Comparison of ENCODE assay signal across 7 mouse cellular contexts in genomic region chr13:112928038-112928668, GRCm38 (mm10). TPM values are rescaled to one million over a fixed set of nuclear protein-coding genes. Genes with fewer than 3 reads are reported as not detected.
DNase-seq lines count a peak whose midpoint lies in the region; ATAC-seq lines count a peak whose summit lies in the region.

No protein-coding gene starts in this region.

- H3K9me3 ChIP-seq in megakaryocyte, embryonic 14.5 days = no peaks in the 10 kb centered on the region
- no peaks in the 10 kb centered on the region for H3K9me3 ChIP-seq in intestine, embryonic 14.5 days (ENCODE audit: control insufficient read depth, low read length)
- H3K9me3 ChIP-seq in neural tube, embryonic 15.5 days (replicated peaks) = no peaks in the 10 kb centered on the region

- H3K4me3 ChIP-seq in megakaryocyte, embryonic 14.5 days (replicated peaks) = peak overlapping the region; percentile 99
- H3K4me3 ChIP-seq in intestine, embryonic 14.5 days (ENCODE audit: low read depth, low read length) = peak overlapping the region; percentile 95
- H3K4me3 ChIP-seq in neural tube, embryonic 15.5 days (replicated peaks) = peak overlapping the region; percentile 59

- no peaks in the 10 kb centered on the region for H3K27me3 ChIP-seq in megakaryocyte, embryonic 14.5 days (replicated peaks)
- H3K27me3 ChIP-seq in intestine, embryonic 14.5 days (replicated peaks; ENCODE audit: control insufficient read depth, insufficient read depth, low read length) = no peaks in the 10 kb centered on the region
- H3K27me3 ChIP-seq in neural tube, embryonic 15.5 days (replicated peaks) = no peaks in the 10 kb centered on the region

- peak overlapping the region; percentile 86; the same call in 1 of the 2 replicates for H3K27ac ChIP-seq in intestine, embryonic 14.5 days (ENCODE audit: low read depth)
- peak overlapping the region; percentile 81 for H3K27ac ChIP-seq in neural tube, embryonic 15.5 days (replicated peaks)

- intact Hi-C loops in gastrocnemius, postnatal 36 days (cut with DNase I) = loop anchor here (2.0 kb wide), 1 partner anchor 59 kb away; the partner anchor contains the start of gene Ccno

- ATAC-seq in megakaryocyte, adult 5-6 weeks (ENCODE audit: poor library complexity, severe bottlenecking) = no peak
- ATAC-seq in intestine, embryonic 14.5 days (replicated peaks; ENCODE audit: low FRiP score, low TSS enrichment, low read depth) = peak; percentile 38; the same call in 1 of the 2 replicates
- ATAC-seq in neural tube, embryonic 15.5 days (ENCODE audit: low FRiP score) = no peak; the same call in 1 of the 2 replicates

- peak; percentile 26 for DNase-seq in embryo, embryonic 10.5 days (ENCODE audit: low spot score)
- no peak for DNase-seq in intestine, embryonic 14.5 days (ENCODE audit: low spot score)
- no peak for DNase-seq in urinary bladder, adult 18-20 months (ENCODE audit: low spot score in 2 of 2)
- no peak for DNase-seq in gastrocnemius, postnatal 36 days

- peak overlapping the region; percentile 75 for H3K4me2 ChIP-seq in intestine, embryonic 14.5 days (ENCODE audit: low read length)
- peak overlapping the region; percentile 74 for H3K4me2 ChIP-seq in neural tube, embryonic 15.5 days

- H3K4me1 ChIP-seq in megakaryocyte, embryonic 14.5 days = peaks cover 56% of the 10 kb centered on the region
- H3K4me1 ChIP-seq in intestine, embryonic 14.5 days (replicated peaks; ENCODE audit: control insufficient read depth, insufficient read depth, low read length) = peaks cover 20% of the 10 kb centered on the region
- H3K4me1 ChIP-seq in neural tube, embryonic 15.5 days = peaks cover 24% of the 10 kb centered on the region

- H3K9ac ChIP-seq in intestine, embryonic 14.5 days (ENCODE audit: low read length) = peak overlapping the region; percentile 67
- H3K9ac ChIP-seq in neural tube, embryonic 15.5 days (replicated peaks) = peak overlapping the region; percentile 59

- 4% methylated on average over 8 of the region's 8 CpGs for WGBS in intestine, embryonic 14.5 days
- WGBS in neural tube, embryonic 15.5 days = 10% methylated on average over 8 of the region's 8 CpGs

- H3K36me3 ChIP-seq in megakaryocyte, embryonic 14.5 days (replicated peaks; ENCODE audit: low read length) = peaks cover 31% of the 10 kb centered on the region
- H3K36me3 ChIP-seq in intestine, embryonic 14.5 days (ENCODE audit: control insufficient read depth, insufficient read depth, low read length) = peaks cover 22% of the 10 kb centered on the region
- peaks cover 22% of the 10 kb centered on the region for H3K36me3 ChIP-seq in neural tube, embryonic 15.5 days

RNA-seq across cellular contexts. Expression of gene Dhx29, which starts 0.9 kb away (rescaled TPM):
- 0.47 and 3.7 TPM in 2 replicates for polyA plus RNA-seq in megakaryocyte, embryonic 14.5 days (2012; ENCODE audit: insufficient read depth, low replicate concordance)
- 9.9 and 12.0 TPM in 2 replicates for total RNA-seq in megakaryocyte, adult 5-6 weeks (2015)
- 14.7 and 14.9 TPM in 2 replicates for total RNA-seq in megakaryocyte, adult 5-6 weeks (2017)
- polyA plus RNA-seq in intestine, embryonic 14.5 days (2014; fragmentation: Nextera tagmentation; extraction: Ambion mirVana) = 15.6 and 19.2 TPM in 2 replicates
- 31.3 and 35.2 TPM in 2 replicates for polyA plus RNA-seq in neural tube, embryonic 15.5 days (2015; fragmentation: Nextera tagmentation; extraction: Ambion mirVana)
- 10 to 100 TPM; 11.4 to 12.9 TPM for total RNA-seq in gastrocnemius, postnatal 36 days (2021)

RNA-seq across cellular contexts. Expression of gene Mtrex, which starts 1.0 kb away (rescaled TPM):
- 2.0 TPM in 1 of 2 replicates, not detected in the other for polyA plus RNA-seq in megakaryocyte, embryonic 14.5 days (2012; ENCODE audit: insufficient read depth, low replicate concordance)
- total RNA-seq in megakaryocyte, adult 5-6 weeks (2015) = 46.6 and 47.3 TPM in 2 replicates
- 47.5 and 51.9 TPM in 2 replicates for total RNA-seq in megakaryocyte, adult 5-6 weeks (2017)
- polyA plus RNA-seq in intestine, embryonic 14.5 days (2014; fragmentation: Nextera tagmentation; extraction: Ambion mirVana) = 64.5 and 79.1 TPM in 2 replicates
- 56.0 and 59.6 TPM in 2 replicates for polyA plus RNA-seq in neural tube, embryonic 15.5 days (2015; fragmentation: Nextera tagmentation; extraction: Ambion mirVana)
- 10 to 100 TPM; 22.6 to 27.3 TPM for total RNA-seq in gastrocnemius, postnatal 36 days (2021)

RNA-seq across cellular contexts. Expression of gene Ccno, which starts 59.4 kb away (rescaled TPM):
- polyA plus RNA-seq in megakaryocyte, embryonic 14.5 days (2012; ENCODE audit: insufficient read depth, low replicate concordance) = 0.67 TPM in 1 of 2 replicates, not detected in the other
- 2.8 and 4.7 TPM in 2 replicates for total RNA-seq in megakaryocyte, adult 5-6 weeks (2015)
- 4.1 and 5.9 TPM in 2 replicates for total RNA-seq in megakaryocyte, adult 5-6 weeks (2017)
- 0.19 and 0.24 TPM in 2 replicates for polyA plus RNA-seq in intestine, embryonic 14.5 days (2014; fragmentation: Nextera tagmentation; extraction: Ambion mirVana)
- 0.13 and 0.37 TPM in 2 replicates for polyA plus RNA-seq in neural tube, embryonic 15.5 days (2015; fragmentation: Nextera tagmentation; extraction: Ambion mirVana)
- not detected for total RNA-seq in gastrocnemius, postnatal 36 days (2021)

Comparison
In these comparisons a context has a peak if more than half of its experiments do, and no peak if none do; other contexts are left out.
1. RNA of gene Mtrex, which starts 1.0 kb away (polyA plus RNA-seq): 64.5 to 79.1 TPM in intestine, embryonic 14.5 days and 56.0 to 59.6 TPM in neural tube, embryonic 15.5 days; 2.0 TPM in megakaryocyte, embryonic 14.5 days; every median in the first group is over 10 times any median in the second.
2. Peak in every context shown above with its lines, with median percentiles within 50 percentile points of each other: H3K4me3 ChIP-seq.